Mouse (Mus musculus): Measurements from ENCODE around the gene Sec24a.
"Not testable (repeated sequence)": the region's sequence is repeated elsewhere in the genome, so short reads cannot be mapped to it uniquely, and the experiment has no call there.

Gene Sec24a

DNA sequence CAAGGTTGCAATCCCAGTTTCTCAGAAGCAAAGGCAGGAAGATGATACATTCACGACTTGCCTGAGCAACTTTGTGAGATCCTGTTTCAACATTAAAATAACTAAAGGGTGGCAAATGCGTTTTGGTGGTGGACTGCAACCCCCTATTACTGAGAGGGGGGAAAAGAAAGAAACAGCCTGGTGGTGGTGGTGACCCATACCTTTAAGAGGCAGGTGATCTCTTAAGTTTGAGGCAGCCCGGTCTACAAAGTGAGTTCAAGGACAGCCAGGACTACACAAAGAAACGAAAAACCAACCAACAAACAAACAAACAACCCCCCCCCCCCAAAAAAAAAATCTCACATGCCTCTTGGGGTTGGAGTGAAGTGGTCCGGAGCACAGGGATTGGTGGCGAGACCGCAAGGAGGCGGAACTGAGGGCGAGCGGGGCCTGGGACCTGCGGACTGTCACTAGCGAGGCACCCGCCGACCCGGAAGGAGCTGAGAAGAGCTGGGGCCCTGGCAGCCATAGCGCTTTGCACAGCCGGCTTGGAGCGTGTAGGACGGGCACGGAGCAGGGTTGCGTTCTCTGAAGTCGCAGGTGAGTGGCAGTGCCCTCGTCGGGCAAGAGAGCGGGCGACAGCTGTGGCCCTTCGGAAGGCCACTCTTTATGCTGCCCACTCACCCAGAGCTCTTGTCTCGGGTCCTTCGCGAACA is at the start of gene Sec24a, which contains the start of gene Sar1b:
Gene Sec24a (minus strand): TSS at position 422 of the 695 bp plus-strand sequence.
Gene Sar1b (plus strand): TSS at position 475 of the 695 bp plus-strand sequence.
- peak; percentile 82 to 83 for DNase-seq

- no peak for DNase-seq
These were observed 48.6 kb upstream of the Sec24a start for GRCm38 (mm10) chr11:51812022-51812546.

- DNase-seq, result no peak
These were observed 47.8 kb upstream of the Sec24a start for GRCm38 (mm10) chr11:51811230-51811629.

DNA sequence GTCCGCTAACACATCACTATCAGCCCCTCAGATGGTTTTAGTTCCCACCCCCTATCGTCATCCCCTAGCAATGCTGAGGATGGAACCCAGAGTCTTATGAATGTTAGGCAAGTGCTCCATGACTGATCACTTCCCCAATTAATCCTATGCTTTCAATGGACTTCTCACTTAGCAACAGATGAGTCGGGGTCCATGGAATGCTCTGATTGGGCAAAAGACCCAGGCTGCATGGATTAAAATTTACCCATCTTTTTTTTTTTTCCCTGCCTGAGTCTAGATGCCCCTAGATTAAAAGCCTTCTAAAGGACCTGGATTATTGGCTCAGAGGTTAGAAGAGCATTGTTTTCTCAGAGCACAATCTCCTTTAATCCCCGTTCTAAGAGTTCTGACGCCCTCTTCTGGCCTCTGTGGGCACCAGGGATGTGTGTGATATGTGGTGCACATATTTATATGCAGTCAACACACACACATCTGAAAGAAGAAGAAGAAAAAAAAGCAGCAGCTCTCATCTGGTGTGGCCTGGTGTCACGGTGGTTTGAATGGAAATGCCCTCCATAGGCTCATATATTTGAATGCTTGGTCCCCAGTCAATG is 46.3 kb upstream of the Sec24a start:
- DNase-seq, result peak; percentile 39 to 44

DNA sequence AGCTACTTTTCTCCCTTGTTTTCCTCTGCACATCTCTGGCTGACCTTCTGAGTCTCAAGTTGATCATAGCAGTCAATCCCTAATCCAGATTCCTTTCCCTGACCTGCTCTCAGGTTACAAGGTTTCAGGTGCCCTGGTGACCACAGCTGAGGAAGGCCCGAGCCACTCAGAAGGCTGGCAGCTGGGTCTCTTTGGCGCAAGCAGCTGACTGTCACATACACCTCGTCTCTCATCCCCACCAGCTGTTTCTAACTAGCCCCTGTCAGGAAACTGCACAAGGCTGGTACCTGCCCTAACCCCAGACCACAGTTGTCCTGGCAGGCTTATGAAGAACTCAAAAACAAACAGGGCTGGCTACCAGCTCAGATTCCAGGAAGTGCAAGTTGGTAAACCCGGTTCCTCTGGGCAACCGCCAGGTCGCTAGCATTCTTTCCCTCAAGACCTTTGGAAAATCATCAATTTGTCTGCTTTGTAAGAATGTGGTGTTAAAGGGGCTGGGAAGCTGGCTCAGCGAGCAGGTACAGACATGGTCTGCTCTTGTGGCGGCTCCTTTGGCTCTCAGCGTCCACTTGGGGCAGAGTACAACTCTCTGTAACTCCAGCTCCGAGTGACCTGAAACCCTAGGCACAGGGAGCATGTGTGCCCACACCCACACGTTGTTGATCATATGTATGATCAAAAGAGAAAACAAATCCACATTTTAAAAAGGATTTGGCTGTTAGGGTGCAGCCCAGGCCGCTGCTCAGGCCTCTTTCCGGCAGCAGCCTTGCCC is 43.9 kb upstream of the Sec24a start:
- peak; percentile 32 to 50 for DNase-seq

DNA sequence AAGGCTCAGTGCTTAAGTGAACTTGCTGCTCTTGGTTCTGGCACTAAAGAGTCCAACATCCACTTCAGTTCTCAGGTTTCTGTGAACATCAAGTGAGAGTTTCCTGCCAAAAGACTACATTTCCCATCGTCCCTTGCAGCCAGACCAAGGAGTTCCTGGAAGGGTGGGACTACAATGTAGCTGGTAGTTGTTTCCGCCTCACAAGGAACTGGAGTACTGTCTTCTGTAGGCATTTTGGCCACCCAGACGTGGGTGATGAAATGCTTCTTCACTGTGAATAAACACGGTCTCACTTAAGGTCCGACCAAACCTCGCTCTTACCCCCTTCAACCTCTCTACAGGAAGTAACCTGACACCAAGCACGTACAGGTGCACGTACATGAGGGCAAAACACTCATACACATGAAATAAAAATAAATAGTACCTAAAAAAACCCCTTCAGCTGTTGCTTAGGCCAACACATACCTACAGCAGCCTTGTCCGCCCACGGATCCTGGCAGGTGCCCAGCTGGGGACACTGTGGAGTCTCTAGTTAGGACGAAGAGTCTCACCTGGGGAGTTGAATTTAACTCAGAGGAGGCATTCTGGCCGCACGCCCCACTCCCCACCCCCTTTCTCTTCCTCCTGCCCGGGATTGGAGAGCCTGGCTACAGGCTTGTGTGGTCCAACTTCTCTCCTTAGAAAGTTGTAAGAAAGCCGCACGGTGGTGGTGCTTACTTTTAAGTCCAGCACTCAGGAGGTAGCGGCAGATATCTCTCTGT is 42.0 kb upstream of the Sec24a start:
- DNase-seq, result peak; percentile 87 to 93

GRCm38 (mm10) chr11:51800634-51801325 is 37.3 kb upstream of the Sec24a start:
- peak; percentile 49 to 59 for DNase-seq

DNA sequence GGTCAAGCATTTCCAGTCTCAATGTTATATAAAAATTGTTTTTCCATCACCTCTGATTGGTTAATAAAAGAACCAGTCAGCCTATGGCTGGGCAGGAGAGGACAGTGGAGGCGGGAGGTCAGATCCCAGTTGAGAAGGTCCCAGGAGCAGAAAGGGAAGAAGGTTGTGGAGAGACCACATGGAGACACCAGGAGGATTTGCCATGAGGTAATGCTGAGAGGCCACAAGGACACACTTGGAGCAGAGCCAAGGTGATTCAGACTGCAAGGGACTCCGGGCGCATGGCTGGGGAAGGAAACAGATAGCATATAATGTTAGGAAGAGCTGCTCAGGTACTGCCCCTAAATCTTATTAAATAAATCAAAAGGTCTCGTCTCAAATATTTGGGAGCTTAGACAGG is 32.8 kb upstream of the Sec24a start:
- peak in 1 of 2 experiments; percentile 40 for DNase-seq

DNA sequence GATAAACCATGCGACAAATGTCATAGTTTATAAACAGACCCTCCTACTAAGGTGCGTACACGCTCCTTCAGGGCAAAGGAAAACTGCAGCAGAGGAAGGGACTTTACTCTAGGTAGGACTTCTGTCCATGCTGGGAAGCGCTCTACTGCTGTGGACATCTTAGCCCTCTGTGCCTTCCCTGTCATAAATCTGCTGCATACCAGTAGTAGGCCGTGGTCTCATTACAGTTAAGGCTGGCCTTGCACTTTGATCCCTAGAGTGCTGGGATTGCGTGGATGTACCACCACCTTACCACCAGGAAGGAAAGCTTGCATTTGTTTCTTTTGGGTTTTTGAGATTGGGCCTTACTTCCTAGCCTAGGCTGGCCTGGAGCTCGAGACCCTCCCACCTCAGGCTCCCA is 27.2 kb upstream of the Sec24a start:
- DNase-seq, result no peak

DNA sequence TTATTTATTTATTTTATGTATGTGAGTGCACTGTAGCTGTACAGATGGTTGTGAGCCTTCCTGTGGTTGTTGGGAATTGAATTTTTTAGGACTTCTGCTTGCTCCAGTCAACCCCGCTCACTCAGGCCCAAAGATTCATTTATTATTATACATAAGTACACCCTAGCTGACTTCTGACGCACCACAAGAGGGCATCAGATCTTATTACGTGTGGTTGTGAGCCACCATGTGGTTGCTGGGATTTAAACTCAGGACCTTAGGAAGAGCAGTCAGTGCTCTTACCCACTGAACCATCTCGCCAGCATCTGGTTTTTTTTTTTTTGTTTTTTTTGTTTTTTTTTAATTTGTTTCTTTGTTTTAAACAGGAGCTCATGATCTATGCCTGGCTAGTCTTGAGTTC is 26.3 kb upstream of the Sec24a start:
- not testable (repeated sequence) for DNase-seq

DNA sequence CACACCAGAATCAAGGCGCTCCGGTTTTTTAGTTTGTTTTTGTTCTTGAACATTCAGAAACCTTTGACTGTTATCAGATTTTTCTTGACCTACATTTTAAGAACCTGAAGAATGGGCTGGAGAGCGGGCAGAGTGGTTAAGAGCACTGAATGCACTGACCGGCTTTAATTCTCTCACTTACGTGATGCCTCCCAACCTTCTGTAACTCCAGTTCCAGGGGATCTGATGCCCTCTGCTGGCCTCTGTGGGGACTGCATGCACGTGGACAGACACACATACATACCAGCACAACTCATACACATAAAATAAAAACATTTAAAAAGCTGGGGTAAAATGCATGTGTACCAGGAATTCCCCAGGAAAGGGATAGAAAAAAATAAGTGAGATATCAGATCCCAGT is 22.5 kb upstream of the Sec24a start:
- peak; percentile 83 to 85 for DNase-seq

- DNase-seq, result no peak
These were observed 19.3 kb upstream of the Sec24a start for GRCm38 (mm10) chr11:51782721-51783120.

- DNase-seq, result no peak
These were observed 17.4 kb upstream of the Sec24a start for GRCm38 (mm10) chr11:51780773-51781267.

DNA sequence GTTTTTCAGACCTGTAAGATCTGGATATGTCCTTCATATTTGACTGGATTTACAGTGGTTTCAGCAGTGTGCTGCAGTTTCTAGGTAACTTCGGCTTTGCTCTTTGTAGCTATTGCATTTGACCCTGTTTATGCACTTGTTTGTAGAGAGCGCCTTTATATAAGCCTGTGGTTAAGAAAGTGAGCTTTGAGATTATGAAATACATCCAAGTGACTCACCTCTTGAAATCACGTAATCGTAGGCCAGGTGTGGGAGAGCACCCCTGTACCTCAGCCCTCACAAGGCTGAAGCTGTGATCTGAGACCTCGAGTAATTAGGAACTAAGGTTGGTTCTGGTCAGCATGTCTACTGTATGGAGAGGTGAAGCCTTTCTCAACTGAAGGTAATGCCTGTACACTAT is 14.0 kb upstream of the Sec24a start:
- DNase-seq, result peak in 1 of 2 experiments; percentile 50

GRCm38 (mm10) chr11:51775507-51775906 is 12.1 kb upstream of the Sec24a start:
- no peak for DNase-seq

DNA sequence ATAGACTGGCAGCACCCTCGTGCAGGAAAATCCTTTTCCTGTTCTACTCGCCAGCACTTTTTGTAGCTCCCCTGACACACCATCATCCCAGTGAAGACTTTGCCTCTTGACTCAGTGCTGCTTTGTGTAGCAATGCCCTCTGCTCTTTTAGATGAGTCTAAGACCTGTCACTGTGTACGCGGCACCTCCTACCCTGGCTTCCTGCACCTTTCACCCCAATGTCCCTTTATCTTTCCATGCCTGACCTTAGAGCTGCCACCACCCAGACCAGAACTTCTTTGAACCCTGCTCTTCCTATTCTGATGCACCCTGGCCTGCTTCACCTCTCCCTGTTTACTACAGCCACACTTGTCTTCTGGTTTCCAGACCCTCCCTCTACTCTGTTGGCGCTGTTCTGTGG is 4.9 kb upstream of the Sec24a start:
- DNase-seq, result no peak

GRCm38 (mm10) chr11:51767579-51768220 is 4.3 kb upstream of the Sec24a start:
- no peak for DNase-seq

DNA sequence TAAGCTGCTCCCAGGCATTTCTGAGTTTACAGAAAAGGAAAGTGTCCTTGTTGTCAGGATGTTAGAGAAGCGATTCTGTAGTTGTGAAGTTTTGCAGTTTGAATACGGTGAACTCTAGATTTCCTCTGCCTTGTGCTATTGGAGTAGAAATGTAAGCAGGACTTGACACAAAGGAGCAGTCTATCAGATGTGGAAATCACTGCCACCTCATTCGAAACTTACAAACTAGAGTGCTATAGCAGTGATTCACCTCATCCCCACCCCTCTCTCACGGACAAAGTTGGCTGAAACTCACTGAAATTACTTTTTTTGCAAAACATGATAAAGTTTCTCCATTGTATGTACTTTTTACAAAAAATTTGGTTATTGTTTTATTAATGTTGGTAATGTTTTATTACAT is 1.4 kb upstream of the Sec24a start:
- DNase-seq, result no peak

DNA sequence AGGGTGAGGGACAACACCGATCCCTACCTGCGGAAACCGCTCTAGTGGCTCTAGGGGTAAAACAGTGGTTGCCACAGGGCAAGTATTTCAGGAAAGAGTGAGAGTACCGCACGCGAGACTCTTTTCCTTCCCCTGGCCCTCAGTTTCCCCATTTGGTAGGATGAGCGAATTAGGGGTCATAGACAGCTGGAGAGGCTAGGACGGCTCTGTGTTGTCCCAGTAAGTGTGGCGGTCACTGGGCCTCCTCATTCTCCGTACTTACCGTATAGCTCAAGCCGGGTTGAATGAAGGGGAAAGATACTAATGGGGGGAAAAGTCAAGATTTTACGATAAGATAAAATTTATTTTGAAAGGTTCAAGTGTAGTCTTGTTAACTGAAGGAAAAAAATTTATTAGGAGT is 521 bp upstream of the Sec24a start:
- DNase-seq, result no peak

DNA sequence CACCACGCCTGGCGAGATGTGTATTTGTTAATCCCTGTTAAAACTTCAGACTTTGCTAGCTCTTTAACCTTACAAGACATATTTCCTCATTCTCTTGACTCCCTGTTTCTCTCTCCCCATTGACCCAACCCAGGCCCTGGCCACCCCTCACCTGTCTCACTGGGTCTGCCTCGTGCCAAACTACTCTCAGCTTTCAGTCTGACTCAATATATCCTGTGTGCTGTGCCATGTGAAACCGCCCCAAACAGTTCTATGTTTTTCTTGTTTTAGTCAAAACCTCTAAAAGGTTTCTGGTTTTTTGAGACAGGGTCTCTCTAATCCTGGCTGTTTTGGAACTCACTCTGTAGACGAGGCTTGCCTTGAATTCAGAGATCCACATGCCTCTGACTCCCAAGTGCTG is 2.2 kb downstream of the Sec24a start:
- no peak for DNase-seq

GRCm38 (mm10) chr11:51759941-51760657 is 3.3 kb downstream of the Sec24a start:
- DNase-seq, result peak; percentile 20 to 53

Data from lung, adult 18-20 months (tissue).